Mouse (Mus musculus): ENCODE results near the gene Mcidas.

DNA sequence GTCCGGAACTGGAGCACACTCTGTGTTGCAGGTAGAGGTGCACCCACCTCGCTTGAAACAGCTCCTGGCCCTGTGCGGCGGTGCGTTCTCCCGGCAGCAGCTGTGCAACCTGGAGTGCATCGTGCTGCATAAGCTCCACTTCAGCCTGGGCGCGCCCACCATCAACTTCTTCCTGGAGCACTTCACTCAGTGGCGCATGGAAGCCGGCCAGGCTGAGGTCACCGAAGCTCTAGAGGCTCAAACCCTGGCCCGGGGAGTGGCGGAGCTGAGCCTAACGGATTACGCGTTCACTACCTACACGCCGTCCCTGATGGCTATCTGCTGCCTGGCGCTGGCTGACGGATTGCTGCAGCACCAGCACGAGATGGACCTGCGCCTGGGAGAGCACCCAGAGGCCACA lies 4.1 kb upstream of the Mcidas start:
- TF ChIP-seq POLR2A (IDR thresholded peaks at IDR 0.05; ENCODE audit: borderline replicate concordance, extremely low read depth, insufficient read depth, insufficient read length, poor library complexity, severe bottlenecking) (no peak), CTCF (IDR thresholded peaks at IDR 0.05; ENCODE audit: borderline replicate concordance, extremely low read depth, insufficient read depth, insufficient read length) (no peak)

Measured in brain, embryonic 14.5 days (tissue).